Comparison of ENCODE assay signal across 19 mouse cellular contexts in genomic region chrX:74426256-74426655, GRCm38 (mm10). TPM values are rescaled to one million over a fixed set of nuclear protein-coding genes. Genes with fewer than 3 reads are reported as not detected.
DNase-seq lines count a peak whose midpoint lies in the region; ATAC-seq and TF ChIP-seq lines count a peak whose summit lies in the region.
"Had no signal": no experiment of that assay in that cellular context is flagged by ENCODE, and none has a peak within 500 bp of the region (broad histone marks: within the 10 kb centered on the region; RNA-seq: fewer than 3 reads in every experiment).

No protein-coding gene starts in this region.

- no peaks in the 10 kb centered on the region for H3K9me3 ChIP-seq in liver, embryonic 12.5 days (replicated peaks)
- no peaks in the 10 kb centered on the region for H3K9me3 ChIP-seq in liver, embryonic 11.5 days (ENCODE audit: control insufficient read depth, low read length)
- H3K9me3 ChIP-seq in liver, embryonic 16.5 days (replicated peaks; ENCODE audit: control insufficient read depth, low read length), result no peaks in the 10 kb centered on the region
- no peaks in the 10 kb centered on the region for H3K9me3 ChIP-seq in stomach, postnatal 0 days (ENCODE audit: control insufficient read depth, low read length)
- H3K9me3 ChIP-seq: embryonic facial prominence, embryonic 13.5 days had no signal

- peak overlapping the region; percentile 70 for H3K4me3 ChIP-seq in liver, embryonic 12.5 days
- no peak overlapping the region for H3K4me3 ChIP-seq in liver, embryonic 11.5 days (ENCODE audit: low read depth, low read length)
- H3K4me3 ChIP-seq in liver, embryonic 16.5 days (ENCODE audit: low read depth, low read length), result peak overlapping the region; percentile 65
- H3K4me3 ChIP-seq in stomach, postnatal 0 days (ENCODE audit: low read depth, low read length), result no peak overlapping the region
- H3K4me3 ChIP-seq: embryonic facial prominence, embryonic 13.5 days had no signal

- no peaks in the 10 kb centered on the region for H3K27me3 ChIP-seq in liver, embryonic 12.5 days (replicated peaks)
- H3K27me3 ChIP-seq in liver, embryonic 11.5 days (replicated peaks; ENCODE audit: control insufficient read depth, insufficient read depth, low read length), result no peaks in the 10 kb centered on the region
- H3K27me3 ChIP-seq in liver, embryonic 16.5 days (ENCODE audit: control insufficient read depth, insufficient read depth, low read depth, low read length), result no peaks in the 10 kb centered on the region
- H3K27me3 ChIP-seq in stomach, postnatal 0 days (ENCODE audit: control insufficient read depth, insufficient read depth, low read length), result no peaks in the 10 kb centered on the region
- H3K27me3 ChIP-seq: CH12.LX; embryonic facial prominence, embryonic 13.5 days; Patski had no signal

- TF ChIP-seq CTCF in stomach, postnatal 0 days (IDR thresholded peaks at IDR 0.05; ENCODE audit: low read depth), result no peak

- DNase-seq in liver, embryonic 11.5 days (ENCODE audit: low spot score), result no peak
- peak; percentile 58 for DNase-seq in adipocyte (ENCODE audit: low spot score)
- no peak for DNase-seq in stomach, postnatal 0 days (ENCODE audit: low spot score)
- no peak for DNase-seq in frontal cortex, adult 2 months (ENCODE audit: extremely low spot score in 1 of 2, low spot score in 1 of 2)
- DNase-seq in cerebellum, postnatal 36 days, result no peak
- DNase-seq: cerebellum, adult 18-20 months; heart, postnatal 36 days; kidney, adult 2 months; kidney, postnatal 25 days; layer of hippocampus, postnatal 36 days; lung, embryonic 14.5 days; retina, postnatal 1 day; thymus, adult 2 months had no signal

- H3K4me2 ChIP-seq in liver, embryonic 12.5 days, result peak overlapping the region; percentile 76
- no peak overlapping the region; the same call in 1 of the 2 replicates for H3K4me2 ChIP-seq in liver, embryonic 11.5 days
- H3K4me2 ChIP-seq in liver, embryonic 16.5 days (ENCODE audit: low read depth, low read length), result peak overlapping the region; percentile 69
- no peak overlapping the region for H3K4me2 ChIP-seq in stomach, postnatal 0 days (replicated peaks; ENCODE audit: low read depth)
- H3K4me2 ChIP-seq: embryonic facial prominence, embryonic 13.5 days; lung, embryonic 14.5 days had no signal

- peak overlapping the region; percentile 64 for H3K9ac ChIP-seq in liver, embryonic 12.5 days
- no peak overlapping the region for H3K9ac ChIP-seq in liver, embryonic 11.5 days (ENCODE audit: low read depth, low read length)
- H3K9ac ChIP-seq in liver, embryonic 16.5 days (ENCODE audit: low read depth, low read length), result peak overlapping the region; percentile 63
- no peak overlapping the region for H3K9ac ChIP-seq in stomach, postnatal 0 days (ENCODE audit: low read length)
- H3K9ac ChIP-seq: embryonic facial prominence, embryonic 13.5 days; lung, embryonic 14.5 days had no signal

- WGBS in liver, embryonic 12.5 days (ENCODE audit: insufficient replicate concordance), result 50% methylated on average over 1 of the region's 1 CpGs
- WGBS in liver, embryonic 11.5 days, result 64% methylated on average over 1 of the region's 1 CpGs
- 10% methylated on average over 1 of the region's 1 CpGs for WGBS in liver, embryonic 16.5 days (ENCODE audit: insufficient replicate concordance)
- WGBS in stomach, postnatal 0 days, result 56% methylated on average over 1 of the region's 1 CpGs

- no peak for TF ChIP-seq EP300 in stomach, postnatal 0 days (optimal IDR thresholded peaks at IDR 0.05)

- peaks cover 3% of the 10 kb centered on the region; the same call in 1 of the 2 replicates for H3K36me3 ChIP-seq in liver, embryonic 12.5 days
- no peaks in the 10 kb centered on the region for H3K36me3 ChIP-seq in liver, embryonic 11.5 days (ENCODE audit: control insufficient read depth, insufficient read depth, low read length)
- no peaks in the 10 kb centered on the region; the same call in 1 of the 2 replicates for H3K36me3 ChIP-seq in liver, embryonic 16.5 days (ENCODE audit: control insufficient read depth, insufficient read depth)
- H3K36me3 ChIP-seq in stomach, postnatal 0 days (ENCODE audit: control insufficient read depth, insufficient read depth, low read length), result no peaks in the 10 kb centered on the region
- H3K36me3 ChIP-seq: embryonic facial prominence, embryonic 13.5 days had no signal

- peak overlapping the region; percentile 90 for H3K27ac ChIP-seq in liver, embryonic 12.5 days
- H3K27ac ChIP-seq in liver, embryonic 11.5 days (ENCODE audit: low read depth, low read length), result no peak overlapping the region; the same call in 1 of the 2 replicates
- H3K27ac ChIP-seq in liver, embryonic 16.5 days (ENCODE audit: low read length), result peak overlapping the region; percentile 88
- peak overlapping the region; percentile 75 for H3K27ac ChIP-seq in stomach, postnatal 0 days (replicated peaks)
- H3K27ac ChIP-seq: embryonic facial prominence, embryonic 13.5 days had no signal

- peaks cover 49% of the 10 kb centered on the region for H3K4me1 ChIP-seq in liver, embryonic 12.5 days
- peaks cover 2% of the 10 kb centered on the region; the same call in 1 of the 2 replicates for H3K4me1 ChIP-seq in liver, embryonic 11.5 days (replicated peaks; ENCODE audit: control insufficient read depth, insufficient read depth, low read length)
- peaks cover 22% of the 10 kb centered on the region for H3K4me1 ChIP-seq in liver, embryonic 16.5 days (ENCODE audit: control insufficient read depth, low read depth, low read length)
- no peaks in the 10 kb centered on the region for H3K4me1 ChIP-seq in stomach, postnatal 0 days (replicated peaks; ENCODE audit: control insufficient read depth, insufficient read depth)

- no peak for ATAC-seq in liver, embryonic 12.5 days
- no peak for ATAC-seq in liver, embryonic 11.5 days (replicated peaks; ENCODE audit: low FRiP score)
- no peak for ATAC-seq in liver, embryonic 16.5 days (ENCODE audit: low read depth)
- ATAC-seq in stomach, postnatal 0 days (ENCODE audit: low FRiP score, low TSS enrichment), result no peak
- ATAC-seq: forebrain, embryonic 14.5 days; Patski had no signal

RNA-seq across cellular contexts. Expression of gene G6pdx, which starts 2.7 kb away (rescaled TPM):
- 56.5 and 60.4 TPM in 2 replicates for polyA plus RNA-seq in liver, embryonic 12.5 days (2016; fragmentation: Nextera tagmentation; extraction: Ambion mirVana)
- 65.0 and 76.6 TPM in 2 replicates for polyA plus RNA-seq in liver, embryonic 11.5 days (2014; fragmentation: Nextera tagmentation; extraction: Ambion mirVana)
- polyA plus RNA-seq in liver, embryonic 16.5 days (2015; fragmentation: Nextera tagmentation; extraction: Ambion mirVana), result 42.3 and 42.7 TPM in 2 replicates
- polyA plus RNA-seq in stomach, postnatal 0 days (2015; fragmentation: Nextera tagmentation; extraction: Ambion mirVana), result 83.7 and 90.3 TPM in 2 replicates
- 30.2 and 31.8 TPM in 2 replicates for polyA plus RNA-seq in frontal cortex, adult 2 months (2012; rRNA removed)

RNA-seq across cellular contexts. Expression of gene Ikbkg, which starts 33.2 kb away (rescaled TPM):
- 21.6 and 22.4 TPM in 2 replicates for polyA plus RNA-seq in liver, embryonic 12.5 days (2016; fragmentation: Nextera tagmentation; extraction: Ambion mirVana)
- polyA plus RNA-seq in liver, embryonic 11.5 days (2014; fragmentation: Nextera tagmentation; extraction: Ambion mirVana), result 19.2 and 23.0 TPM in 2 replicates
- 29.4 and 29.7 TPM in 2 replicates for polyA plus RNA-seq in liver, embryonic 16.5 days (2015; fragmentation: Nextera tagmentation; extraction: Ambion mirVana)
- 15.8 and 16.7 TPM in 2 replicates for polyA plus RNA-seq in stomach, postnatal 0 days (2015; fragmentation: Nextera tagmentation; extraction: Ambion mirVana)
- 20.5 and 21.4 TPM in 2 replicates for polyA plus RNA-seq in frontal cortex, adult 2 months (2012; rRNA removed)

RNA-seq across cellular contexts. Expression of gene Fam3a, which starts 33.2 kb away (rescaled TPM):
- polyA plus RNA-seq in liver, embryonic 12.5 days (2016; fragmentation: Nextera tagmentation; extraction: Ambion mirVana), result 10.7 and 12.4 TPM in 2 replicates
- polyA plus RNA-seq in liver, embryonic 11.5 days (2014; fragmentation: Nextera tagmentation; extraction: Ambion mirVana), result 16.8 and 18.5 TPM in 2 replicates
- 13.1 and 14.2 TPM in 2 replicates for polyA plus RNA-seq in liver, embryonic 16.5 days (2015; fragmentation: Nextera tagmentation; extraction: Ambion mirVana)
- 25.0 and 26.0 TPM in 2 replicates for polyA plus RNA-seq in stomach, postnatal 0 days (2015; fragmentation: Nextera tagmentation; extraction: Ambion mirVana)
- 33.8 and 33.9 TPM in 2 replicates for polyA plus RNA-seq in frontal cortex, adult 2 months (2012; rRNA removed)

RNA-seq across cellular contexts. Expression of gene Slc10a3, which starts 53.1 kb away (rescaled TPM):
- polyA plus RNA-seq in liver, embryonic 12.5 days (2016; fragmentation: Nextera tagmentation; extraction: Ambion mirVana), result 9.7 and 9.9 TPM in 2 replicates
- polyA plus RNA-seq in liver, embryonic 11.5 days (2014; fragmentation: Nextera tagmentation; extraction: Ambion mirVana), result 11.9 and 13.0 TPM in 2 replicates
- 6.1 TPM in 2 replicates for polyA plus RNA-seq in liver, embryonic 16.5 days (2015; fragmentation: Nextera tagmentation; extraction: Ambion mirVana)
- polyA plus RNA-seq in stomach, postnatal 0 days (2015; fragmentation: Nextera tagmentation; extraction: Ambion mirVana), result 20.0 and 20.6 TPM in 2 replicates
- polyA plus RNA-seq in frontal cortex, adult 2 months (2012; rRNA removed), result 4.3 and 4.8 TPM in 2 replicates

RNA-seq across cellular contexts. Expression of gene Ubl4a, which starts 53.2 kb away (rescaled TPM):
- polyA plus RNA-seq in liver, embryonic 12.5 days (2016; fragmentation: Nextera tagmentation; extraction: Ambion mirVana), result 50.1 and 50.7 TPM in 2 replicates
- 72.0 and 75.4 TPM in 2 replicates for polyA plus RNA-seq in liver, embryonic 11.5 days (2014; fragmentation: Nextera tagmentation; extraction: Ambion mirVana)
- 37.1 and 39.3 TPM in 2 replicates for polyA plus RNA-seq in liver, embryonic 16.5 days (2015; fragmentation: Nextera tagmentation; extraction: Ambion mirVana)
- polyA plus RNA-seq in stomach, postnatal 0 days (2015; fragmentation: Nextera tagmentation; extraction: Ambion mirVana), result 55.6 and 63.5 TPM in 2 replicates
- polyA plus RNA-seq in frontal cortex, adult 2 months (2012; rRNA removed), result 68.4 and 73.3 TPM in 2 replicates

Comparison
In these comparisons a context has a peak if more than half of its experiments do, and no peak if none do; other contexts are left out.
1. H3K4me2 ChIP-seq: peak in liver, embryonic 12.5 days (single experiment) and liver, embryonic 16.5 days (single experiment); none in liver, embryonic 11.5 days (single experiment) and stomach, postnatal 0 days (single experiment).
2. H3K4me3 ChIP-seq: peak in liver, embryonic 12.5 days (single experiment) and liver, embryonic 16.5 days (single experiment); none in liver, embryonic 11.5 days (single experiment) and stomach, postnatal 0 days (single experiment).
3. H3K9ac ChIP-seq: peak in liver, embryonic 12.5 days (single experiment) and liver, embryonic 16.5 days (single experiment); none in liver, embryonic 11.5 days (single experiment) and stomach, postnatal 0 days (single experiment).